Mouse (Mus musculus) right cerebral cortex, adult 2 months (tissue): ENCODE measurements around the gene Rassf3.

Experiments
- DNase-seq, 2 experiments: peaks; one replicate each; pipeline ENCODE4 v3.0.0; 2021 to 2022; ENCODE audit warnings: low spot score in 2 of 2

Rassf3 gene

DNA sequence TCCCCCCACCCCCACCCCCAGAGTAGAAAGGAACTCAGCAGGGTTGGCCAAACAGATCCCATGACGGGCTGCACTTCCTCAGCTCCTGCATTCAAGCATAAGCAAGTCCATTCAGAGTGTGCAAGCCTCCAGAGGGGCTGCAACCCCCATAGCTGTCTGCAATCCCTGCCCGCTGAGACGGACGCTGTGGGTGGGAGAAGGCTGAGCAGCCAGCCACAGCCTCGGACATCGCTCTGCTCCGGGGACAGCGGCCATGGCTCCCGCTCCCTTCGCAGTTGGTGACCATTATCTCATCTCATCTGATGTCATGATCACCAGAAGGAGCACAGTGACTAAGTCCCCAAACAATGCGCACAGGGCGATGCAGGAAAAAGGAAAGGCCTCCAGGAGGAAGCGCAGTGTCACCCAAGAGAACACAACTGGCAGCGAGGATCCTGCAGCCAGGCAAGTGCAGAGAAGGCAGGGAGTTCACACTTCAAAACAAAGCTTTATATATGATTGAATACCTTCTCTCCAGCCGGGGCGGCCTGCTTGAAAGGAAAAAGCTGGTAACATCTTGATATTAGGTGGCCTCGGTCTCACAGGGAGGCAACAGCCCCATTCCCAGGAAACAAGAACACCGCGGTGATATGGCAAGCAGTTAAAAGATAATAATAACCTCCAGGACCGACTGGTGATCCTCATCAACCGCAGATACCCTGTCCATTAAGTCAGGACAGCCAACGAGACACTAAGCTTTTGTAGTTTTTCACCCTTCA is 14.6 kb downstream of the Rassf3 start:
- DNase-seq = no peak

DNA sequence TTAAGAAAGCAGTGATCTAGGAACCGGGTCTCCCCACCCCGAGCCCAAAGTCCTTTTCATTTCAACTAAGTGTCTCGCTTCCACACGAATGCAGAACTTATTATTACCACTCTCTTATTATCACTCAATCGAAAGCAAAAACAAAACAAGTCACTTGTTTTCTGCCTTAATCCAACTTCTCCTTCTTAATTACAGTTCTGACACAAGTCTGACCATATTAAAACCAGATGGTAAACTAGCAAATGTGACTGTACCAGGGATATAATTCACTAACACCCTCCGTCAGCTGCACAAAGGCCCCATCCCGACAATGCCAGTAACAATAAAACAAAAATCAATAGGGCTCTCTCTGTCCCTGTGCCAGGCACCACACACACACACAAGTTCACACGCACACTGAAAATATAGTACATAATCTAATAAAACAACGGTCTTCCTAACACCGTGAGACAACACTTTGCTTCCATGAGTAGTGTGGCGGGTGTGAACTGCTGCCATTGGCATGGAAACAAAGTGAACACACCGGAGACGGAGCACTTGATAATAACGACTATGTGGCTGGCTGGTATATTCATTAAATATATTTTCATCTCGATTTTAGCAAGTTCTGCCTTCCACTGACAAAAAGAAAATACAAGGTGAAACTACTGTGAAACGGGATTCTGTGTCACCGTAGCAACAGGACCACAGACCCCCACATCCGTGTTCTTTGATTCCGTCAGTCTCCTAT is 16.9 kb downstream of the Rassf3 start:
- DNase-seq = no peak

DNA sequence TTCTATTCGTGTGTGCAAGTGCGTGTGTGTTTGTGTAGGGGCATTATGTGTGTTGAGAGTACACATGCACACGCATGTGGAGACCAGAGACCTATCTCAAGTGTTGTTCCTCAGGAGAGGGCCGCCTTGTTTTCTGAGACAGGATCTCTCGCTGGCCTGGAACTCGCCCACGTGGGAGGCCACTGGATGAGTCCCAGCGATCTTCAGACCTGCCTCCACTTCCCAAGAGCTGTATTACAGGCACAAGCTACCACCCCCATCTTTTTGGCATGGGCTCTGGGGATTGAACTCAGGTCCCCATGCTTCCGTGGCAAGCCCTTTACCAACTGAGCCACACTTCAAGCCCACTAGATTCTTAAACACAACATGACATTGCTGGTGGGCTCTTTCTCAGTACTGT is 17.7 kb downstream of the Rassf3 start:
- no peak for DNase-seq

DNA sequence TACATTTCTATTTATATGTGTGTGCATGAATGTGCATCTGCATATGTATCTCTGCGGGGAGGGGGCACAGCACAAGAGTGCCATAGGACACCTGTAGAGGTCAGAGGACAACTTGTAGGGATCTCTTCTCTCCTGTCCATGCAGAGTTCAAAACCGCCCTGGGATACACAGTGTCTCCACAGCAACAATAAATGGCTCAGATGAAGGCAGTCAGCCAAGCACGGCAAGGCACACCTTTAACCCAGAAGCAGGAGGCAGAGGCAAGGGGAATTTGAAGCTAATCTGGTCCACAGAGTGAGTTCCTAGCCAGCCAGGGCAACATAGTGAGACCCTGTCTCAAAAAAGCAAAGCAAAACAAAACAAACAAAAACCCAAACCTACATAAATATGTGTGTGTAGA is 18.8 kb downstream of the Rassf3 start:
- DNase-seq = no peak

DNA sequence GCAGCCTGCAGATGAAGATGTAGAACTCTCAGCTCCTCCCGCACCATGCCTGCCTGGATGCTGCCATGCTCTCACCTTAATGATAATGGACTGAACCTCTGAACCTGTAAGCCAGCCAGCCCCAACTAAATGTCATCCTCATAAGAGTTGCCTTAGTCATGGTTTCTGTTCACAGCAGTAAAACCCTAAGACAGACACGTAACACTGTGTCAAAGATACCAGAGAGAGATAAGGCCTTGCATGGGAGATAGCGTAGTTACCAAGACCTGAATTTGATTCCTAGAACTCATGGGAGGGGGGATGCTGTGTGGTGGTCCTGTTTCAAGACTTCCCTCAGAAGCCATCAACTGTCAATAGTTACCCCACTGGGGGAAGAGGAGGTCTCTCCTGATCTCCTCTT is 20.6 kb downstream of the Rassf3 start:
- DNase-seq = no peak

DNA sequence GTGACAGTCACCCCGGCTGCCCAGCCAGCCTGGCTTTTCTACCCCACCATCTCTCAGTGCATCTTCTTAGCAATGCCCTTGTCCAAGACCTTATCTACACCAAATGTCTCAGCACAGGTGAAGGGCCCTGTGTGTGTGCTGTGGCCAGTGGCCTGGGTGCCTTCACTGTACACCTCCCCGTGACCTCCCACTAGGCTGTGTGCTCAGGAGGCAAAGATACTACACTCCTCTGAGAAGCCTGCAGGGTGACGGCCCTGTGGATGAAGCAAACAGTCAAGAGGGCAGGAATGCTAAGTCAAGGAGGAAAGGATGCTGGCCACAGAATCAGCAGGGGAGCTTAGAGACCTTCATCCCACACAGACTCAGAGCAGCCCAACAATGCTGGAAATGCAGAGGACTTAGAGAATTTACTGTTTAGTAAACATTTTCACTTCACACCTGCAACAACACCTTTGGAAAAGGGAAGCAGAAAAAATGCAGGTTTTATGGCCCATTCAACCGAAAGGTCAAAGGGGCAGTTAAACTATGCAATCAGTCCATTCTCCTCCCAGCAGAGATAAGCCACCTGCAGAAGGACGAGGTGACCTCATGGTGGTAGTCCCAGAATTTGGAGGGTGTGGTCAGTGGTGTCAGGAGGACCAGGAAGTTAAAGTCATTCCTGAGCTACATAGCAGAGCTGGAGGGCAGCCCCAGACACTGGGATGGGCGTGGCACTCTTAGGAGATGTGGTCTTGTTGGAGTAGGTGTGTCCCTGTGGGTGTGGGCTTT is 21.3 kb downstream of the Rassf3 start:
- DNase-seq = no peak

DNA sequence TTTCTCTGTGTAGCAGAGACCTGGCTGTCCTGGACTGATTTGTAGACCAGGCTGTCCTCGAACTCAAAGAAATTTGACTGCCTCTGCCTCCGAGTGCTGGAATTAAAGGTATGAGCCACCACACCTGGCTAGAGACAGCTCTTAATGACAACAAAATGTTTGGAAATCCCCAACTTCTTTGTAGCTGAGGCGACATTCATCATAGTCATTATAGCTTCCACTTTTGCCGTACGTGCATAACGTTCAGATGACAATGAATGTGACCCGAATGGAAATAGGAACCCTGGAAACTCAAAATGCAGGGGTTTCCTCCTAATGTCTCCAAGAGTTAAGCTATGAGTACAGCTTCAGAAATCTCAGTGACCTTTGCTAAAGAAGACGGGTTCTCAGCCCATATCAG is 22.1 kb downstream of the Rassf3 start:
- no peak for DNase-seq

DNA sequence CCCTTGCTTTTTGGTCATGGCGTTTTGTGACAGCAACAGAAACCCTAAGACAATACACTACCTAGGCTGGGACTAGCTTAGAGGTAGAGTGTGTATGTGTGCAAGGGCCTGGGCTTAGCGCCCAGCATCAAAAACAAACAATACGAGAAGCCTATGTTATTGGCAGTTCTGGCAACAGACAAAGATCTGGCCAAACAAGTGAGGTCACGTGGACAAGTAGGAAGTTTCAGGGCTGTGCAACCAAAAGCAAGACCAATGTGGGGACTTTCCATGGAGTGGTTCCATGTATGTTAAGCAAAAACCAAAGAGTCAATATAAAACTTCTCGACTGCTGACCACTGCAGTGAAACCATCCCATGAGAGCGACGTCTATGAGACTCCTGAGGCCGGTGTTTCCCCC is 30.3 kb downstream of the Rassf3 start:
- DNase-seq = no peak

DNA sequence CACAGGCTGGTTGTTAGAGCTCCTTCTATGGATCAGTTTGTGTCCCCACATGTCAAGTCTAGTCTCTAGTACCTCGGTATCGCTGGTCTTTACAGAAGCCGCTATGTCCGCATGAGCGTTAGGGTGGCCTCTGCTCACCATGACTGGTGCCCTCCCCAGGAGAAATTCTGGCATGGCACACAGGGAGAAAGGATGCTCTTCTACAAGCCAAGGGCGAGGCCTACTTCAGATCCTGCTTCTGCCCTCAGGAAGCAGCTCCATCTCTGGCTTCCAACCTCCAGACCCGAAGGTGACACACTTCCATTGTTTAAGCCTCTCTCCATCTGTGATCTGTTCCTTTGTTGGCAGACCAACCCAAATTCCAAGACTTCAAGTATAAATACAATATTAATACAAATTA is 31.9 kb downstream of the Rassf3 start:
- DNase-seq = no peak

DNA sequence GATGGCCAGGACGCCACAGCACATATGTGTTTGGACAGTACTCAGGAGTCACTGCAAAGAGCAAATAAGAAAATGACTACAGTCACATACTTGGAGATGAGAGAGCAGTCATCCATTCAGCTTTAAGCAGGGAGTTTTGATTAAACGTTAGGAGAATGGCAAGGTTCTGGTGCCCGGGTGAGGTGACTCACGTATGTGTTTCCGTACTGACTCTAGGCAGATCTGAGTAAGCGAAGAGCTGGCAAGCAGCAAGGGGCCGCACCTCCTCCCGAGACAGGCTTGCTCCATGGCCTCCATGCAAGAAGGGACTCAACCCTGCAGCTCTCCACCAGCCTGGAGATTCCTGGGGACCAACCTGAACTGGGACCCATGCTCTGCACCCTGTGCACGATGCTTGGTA is 32.4 kb downstream of the Rassf3 start:
- no peak for DNase-seq

DNA sequence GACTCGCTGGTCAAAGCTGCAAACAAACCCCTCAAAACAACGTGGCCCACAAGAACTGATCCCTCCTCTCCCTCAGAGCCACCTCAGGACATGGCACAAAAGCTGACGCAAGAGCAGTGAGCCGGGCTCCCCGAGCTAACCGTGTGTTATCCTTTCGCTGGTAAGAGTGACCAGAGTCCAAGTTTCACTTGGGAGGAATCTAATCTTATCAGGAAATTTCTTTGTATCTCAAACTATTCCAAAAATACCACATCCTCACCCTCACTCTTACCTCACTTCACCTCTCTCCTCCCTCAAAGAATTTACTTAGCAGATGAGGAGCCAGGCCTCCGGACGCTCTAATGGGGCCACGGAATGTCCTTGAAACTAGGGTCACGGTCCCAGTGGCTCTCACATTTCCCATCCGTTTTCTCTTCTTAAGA is 36.8 kb downstream of the Rassf3 start:
- no peak for DNase-seq

DNA sequence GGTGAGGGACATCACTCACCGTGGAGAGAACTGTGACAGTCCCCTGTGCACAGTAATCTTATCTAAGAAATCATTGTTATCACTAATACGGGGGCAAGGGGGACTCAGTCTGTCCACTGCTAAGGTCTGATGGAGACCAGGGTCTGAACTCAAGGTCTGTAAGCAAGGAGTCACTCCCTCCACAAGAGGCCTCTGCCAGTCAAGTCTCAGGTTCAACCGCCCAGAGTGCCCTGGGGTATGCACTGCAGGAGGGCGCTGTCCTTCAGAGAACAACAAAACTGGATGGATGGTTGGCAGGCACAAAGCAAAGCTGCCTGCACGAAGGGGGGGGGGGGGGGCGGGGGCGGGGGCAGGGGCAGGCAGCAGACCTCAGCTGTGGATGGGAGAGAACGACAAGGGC is 38.0 kb downstream of the Rassf3 start:
- no peak for DNase-seq

DNA sequence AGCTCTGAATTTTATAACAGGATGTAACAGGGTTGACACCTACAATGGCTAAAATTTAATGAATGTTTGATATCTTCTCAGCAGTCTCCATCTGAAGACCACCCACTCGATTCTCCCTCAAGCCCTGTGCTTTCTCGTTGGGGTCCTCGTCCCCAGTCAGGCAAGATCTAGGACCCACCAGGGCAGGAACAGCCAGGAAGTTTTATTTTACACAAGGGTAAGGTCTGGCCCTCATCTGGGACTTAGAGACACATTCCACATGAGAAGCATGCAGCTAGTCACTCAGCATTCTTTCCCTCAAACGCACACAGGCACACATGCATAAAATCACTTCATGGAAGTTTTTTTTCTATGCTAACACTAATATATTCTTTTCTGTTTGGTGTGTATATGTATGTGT is 39.5 kb downstream of the Rassf3 start:
- no peak for DNase-seq

DNA sequence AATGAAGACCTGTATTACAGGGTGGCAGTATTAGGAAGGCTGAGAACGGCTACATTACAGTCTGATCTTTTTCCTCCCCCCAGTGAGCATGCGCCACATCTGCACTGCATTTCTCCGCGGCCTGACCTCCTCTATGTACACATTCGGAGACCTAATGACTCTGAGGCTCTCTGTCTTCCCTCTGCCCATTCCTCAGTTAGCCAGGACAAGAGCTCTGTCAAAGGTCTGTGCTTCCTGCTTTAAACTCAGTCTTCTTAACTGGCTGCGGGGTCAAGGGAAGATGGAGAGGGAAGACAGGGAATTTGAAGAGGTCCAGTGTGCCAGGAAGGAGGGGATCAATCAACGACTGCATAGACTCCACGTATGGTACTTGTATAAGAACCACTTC is 39.9 kb downstream of the Rassf3 start:
- no peak for DNase-seq

DNA sequence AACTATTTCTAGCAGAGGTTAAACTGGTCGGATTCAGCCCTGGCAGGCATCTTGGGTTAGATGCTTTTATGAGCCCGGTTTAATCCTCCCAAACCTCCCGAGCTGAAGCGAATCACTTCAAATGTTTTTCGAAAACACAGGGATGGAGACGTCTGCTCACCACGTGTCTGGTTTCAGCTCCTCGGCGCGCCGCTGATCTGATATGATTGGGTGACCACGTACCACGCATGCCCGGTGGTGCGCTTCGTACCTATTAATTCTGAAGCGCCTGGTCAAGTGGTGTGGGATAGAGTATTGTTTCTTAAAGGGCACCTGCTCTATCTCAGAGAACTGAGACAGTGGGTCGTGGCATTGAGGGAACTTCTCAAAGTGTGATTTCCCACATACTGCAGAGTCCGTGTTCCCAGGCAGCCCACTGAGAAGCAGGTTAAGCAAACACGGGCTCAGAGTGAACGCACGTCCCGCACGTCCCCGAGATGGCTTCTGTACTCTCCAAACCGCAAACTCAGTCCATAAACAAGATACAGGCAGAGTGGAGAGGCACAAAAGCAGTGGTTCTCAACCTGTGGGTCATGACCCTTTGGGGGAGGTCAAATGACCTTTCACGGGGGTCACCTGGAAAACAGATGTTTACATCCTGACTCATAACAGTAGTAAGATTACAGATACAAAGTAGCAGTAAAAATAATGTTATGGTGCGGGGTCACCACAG is 40.4 kb downstream of the Rassf3 start:
- no peak for DNase-seq

DNA sequence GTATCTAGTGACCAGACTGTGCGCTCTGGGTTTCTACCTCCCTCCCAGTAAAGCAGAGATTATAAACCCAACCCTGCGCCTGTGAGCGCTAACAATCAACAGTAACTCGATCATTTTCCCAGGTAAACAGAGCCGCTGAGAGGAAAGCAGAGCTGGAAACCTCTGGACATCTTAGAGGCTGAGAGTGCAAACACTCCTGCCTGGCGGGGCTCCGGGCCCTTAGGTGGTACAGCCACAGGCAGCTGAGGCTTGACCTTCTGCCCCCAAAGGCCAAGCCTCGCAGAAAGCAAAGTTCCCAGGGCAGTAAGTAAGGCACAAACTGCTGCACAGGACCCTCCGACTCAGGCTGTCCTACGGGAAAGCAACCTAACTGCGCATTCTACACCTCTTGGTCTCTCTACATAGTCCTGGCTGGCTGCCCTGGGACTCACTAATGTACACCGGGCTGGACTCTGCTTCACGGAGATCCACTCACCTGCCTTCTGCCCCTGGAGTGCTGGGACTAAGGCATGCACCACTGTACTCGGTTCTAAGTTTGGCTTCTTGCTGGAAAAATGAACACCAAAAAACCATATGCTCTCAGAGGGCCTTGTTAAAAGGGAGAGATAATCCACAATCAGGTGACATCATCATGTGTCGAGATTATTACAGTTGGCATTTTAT is 41.6 kb downstream of the Rassf3 start:
- DNase-seq = no peak

DNA sequence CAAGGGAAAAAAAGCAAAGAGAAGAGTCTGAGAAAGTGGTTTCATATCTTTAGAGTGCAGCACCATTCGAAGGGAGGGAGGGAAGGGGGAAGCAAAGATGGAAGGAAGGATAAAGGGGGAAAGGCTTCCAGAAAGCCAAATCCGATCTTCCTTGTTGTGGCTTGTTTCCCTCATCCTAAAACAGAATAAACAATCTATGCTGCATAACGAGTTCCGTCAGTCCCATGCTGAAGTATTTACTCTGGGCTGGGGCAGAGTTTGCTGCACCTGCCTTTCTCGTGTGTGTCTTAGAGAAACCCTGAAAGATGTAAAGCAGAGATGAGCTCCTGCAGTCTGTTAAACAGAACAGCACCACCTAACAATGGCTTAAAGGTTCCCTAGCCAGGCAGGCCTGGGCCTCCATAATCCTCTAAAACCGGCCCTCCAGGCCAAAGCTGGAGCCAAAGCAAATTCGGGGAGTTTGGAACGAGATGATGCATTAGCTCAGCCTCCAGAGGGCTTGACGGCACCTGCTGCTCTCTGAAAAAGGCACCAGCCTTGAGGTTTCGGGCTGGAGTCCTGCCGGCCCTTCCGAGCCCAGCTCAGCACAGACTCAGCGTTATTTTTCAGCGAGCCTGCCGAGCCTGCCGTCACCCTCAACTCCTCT is 43.4 kb downstream of the Rassf3 start:
- DNase-seq = no peak

DNA sequence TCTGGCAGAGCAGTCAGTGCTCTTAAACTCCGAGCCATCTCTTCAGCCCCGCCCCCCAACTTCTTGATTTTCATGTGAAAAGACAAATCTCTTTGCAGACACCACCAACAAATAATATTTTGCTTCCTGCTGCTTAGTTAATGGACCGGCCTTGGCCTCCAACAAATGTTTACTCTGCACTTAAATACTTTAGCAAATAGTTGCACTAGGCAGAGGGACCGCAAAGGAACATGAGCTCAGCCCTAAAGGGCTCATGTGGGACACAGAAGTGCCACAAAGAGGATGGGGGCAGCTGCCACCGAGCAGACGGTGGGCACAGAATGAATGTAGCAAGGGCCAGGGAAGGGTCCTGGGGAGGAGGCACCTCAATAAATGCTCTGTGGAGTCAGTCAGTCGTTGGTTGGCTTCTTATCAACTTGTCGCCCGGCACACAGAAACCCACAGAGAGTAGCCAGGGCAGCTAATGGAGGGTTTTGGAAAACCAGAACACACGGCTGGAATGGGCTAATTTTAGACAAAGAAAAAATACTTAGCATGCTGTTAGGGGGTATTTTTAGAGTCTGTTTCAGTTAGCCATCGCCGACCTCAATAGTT is 44.0 kb downstream of the Rassf3 start:
- no peak for DNase-seq

DNA sequence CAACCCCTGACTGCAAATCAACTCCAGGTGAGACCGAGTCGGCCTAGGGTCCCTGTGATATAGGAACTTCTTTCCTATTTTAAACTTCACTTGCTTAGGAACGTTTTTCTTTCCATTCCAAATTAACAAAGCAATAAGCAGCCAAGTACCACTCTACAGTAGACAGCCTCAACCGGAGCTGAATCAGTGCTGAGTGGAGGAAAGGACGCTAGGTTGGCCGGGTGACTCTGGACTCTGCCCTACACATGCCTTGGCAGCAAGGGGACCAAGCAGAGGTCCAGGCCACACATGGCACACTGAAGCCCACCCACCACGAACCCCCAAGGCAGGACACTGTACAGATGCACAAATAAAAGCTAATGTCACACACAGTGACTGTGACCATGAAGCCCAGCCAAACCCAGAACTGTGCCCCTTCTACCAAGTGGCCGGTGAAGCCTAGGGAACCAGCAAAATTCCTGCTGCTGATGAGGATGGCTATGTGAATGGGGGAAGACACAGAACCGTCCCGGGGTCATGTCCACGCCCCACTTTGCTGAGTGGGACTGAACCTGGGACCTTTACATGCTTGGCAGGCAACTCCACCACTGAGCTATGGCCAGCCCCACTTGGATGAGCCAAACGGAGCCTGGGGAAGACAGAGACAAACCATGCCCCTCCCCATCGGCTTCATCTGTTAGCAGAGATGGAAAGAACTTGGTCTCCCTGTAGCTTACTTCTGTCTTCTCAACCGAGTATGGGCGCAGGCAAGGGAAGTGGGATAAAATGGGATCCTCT is 45.2 kb downstream of the Rassf3 start:
- no peak for DNase-seq
